Mouse (Mus musculus) neural tube, embryonic 15.5 days (tissue): Measurements from ENCODE around the gene Gm853. TPM values are rescaled to one million over a fixed set of nuclear protein-coding genes. Genes with fewer than 3 reads are reported as not detected.
"Not testable (repeated sequence)": the region's sequence is repeated elsewhere in the genome, so short reads cannot be mapped to it uniquely, and the experiment has no call there.

Experiments
- ATAC-seq: fragments of 200-750 bp; cut with Nextera tagmentation; 2 replicates; pipeline ENCODE4 v1.8.0; 2017; ENCODE audit warnings: mild to moderate bottlenecking, moderate TSS enrichment, moderate library complexity; ENCODE audit not compliant: low FRiP score
- H3K27ac ChIP-seq: fragments of 300-500 bp; sonication (generic); replicated peaks from 2 replicates; pipeline ENCODE4 v1.5.1; 2015; ENCODE audit warnings: mild to moderate bottlenecking, inconsistent platforms
- H3K27me3 ChIP-seq: fragments of 300-500 bp; sonication (generic); replicated peaks from 2 replicates; pipeline ENCODE4 v1.6.1; 2015; ENCODE audit warnings: inconsistent platforms
- H3K36me3 ChIP-seq: fragments of 300-500 bp; sonication (generic); 2 replicates; pipeline ENCODE4 v1.6.1; 2015; ENCODE audit warnings: inconsistent platforms
- H3K4me1 ChIP-seq: fragments of 300-500 bp; sonication (generic); 2 replicates; pipeline ENCODE4 v1.6.1; 2015; ENCODE audit warnings: inconsistent platforms
- H3K4me2 ChIP-seq: fragments of 300-500 bp; sonication (generic); 2 replicates; pipeline ENCODE4 v1.6.1; 2015; ENCODE audit warnings: inconsistent platforms, mild to moderate bottlenecking, moderate library complexity
- H3K4me3 ChIP-seq: fragments of 300-500 bp; sonication (generic); replicated peaks from 2 replicates; pipeline ENCODE4 v1.5.1; 2015; ENCODE audit warnings: mild to moderate bottlenecking, inconsistent platforms
- H3K9ac ChIP-seq: fragments of 300-500 bp; sonication (generic); replicated peaks from 2 replicates; pipeline ENCODE4 v1.6.1; 2015; ENCODE audit warnings: mild to moderate bottlenecking, inconsistent platforms
- H3K9me3 ChIP-seq: fragments of 300-500 bp; sonication (generic); replicated peaks from 2 replicates; pipeline ENCODE4 v1.6.1; 2016; ENCODE audit warnings: inconsistent platforms
- WGBS: fragments of 180-500 bp; shearing (Covaris S2); methylation state at CpG from one replicate; pipeline ENCODE4 v1.1.7; 2015; ENCODE audit warnings: mixed read lengths; 5-methylcytosine and 5-hydroxymethylcytosine counted together
- polyA plus RNA-seq: library from polyadenylated mRNA; unstranded; fragments of >200 nt; fragmentation: Nextera tagmentation; extraction: Ambion mirVana; gene quantifications from 2 replicates; pipeline ENCODE4 v1.2.1, GENCODE M21; 2015

Gene Gm853
- polyA plus RNA-seq, 1 experiment from 2014 or later: not detected

- no peaks in the 10 kb centered on the region for H3K4me1 ChIP-seq
- no peak overlapping the region for H3K4me3 ChIP-seq
- no peak overlapping the region for H3K9ac ChIP-seq
- ATAC-seq: no peak
- no peak overlapping the region for H3K4me2 ChIP-seq
- WGBS: 35% methylated on average over 7 of the region's 7 CpGs
- no peaks in the 10 kb centered on the region for H3K9me3 ChIP-seq
- H3K27me3 ChIP-seq: no peaks in the 10 kb centered on the region
- peaks cover 31% of the 10 kb centered on the region for H3K36me3 ChIP-seq
- H3K27ac ChIP-seq: no peak overlapping the region
These were observed 29.0 kb upstream of the Gm853 start for GRCm38 (mm10) chr4:130251172-130251705.

- Histone ChIP-seq H3K27me3 (no peaks in the 10 kb centered on the region), H3K36me3 (peaks cover 12% of the 10 kb centered on the region), H3K9me3 (no peaks in the 10 kb centered on the region), H3K9ac (no peak overlapping the region), H3K4me2 (no peak overlapping the region), H3K27ac (no peak overlapping the region), H3K4me3 (no peak overlapping the region), H3K4me1 (no peaks in the 10 kb centered on the region)
- WGBS: 50% methylated on average over 3 of the region's 3 CpGs
- no peak for ATAC-seq
These were observed 26.4 kb upstream of the Gm853 start for GRCm38 (mm10) chr4:130248636-130249035.

- Histone ChIP-seq H3K4me3 (no peak overlapping the region), H3K9me3 (no peaks in the 10 kb centered on the region), H3K27me3 (no peaks in the 10 kb centered on the region), H3K4me1 (no peaks in the 10 kb centered on the region), H3K9ac (no peak overlapping the region), H3K36me3 (0 out of 2 replicates have a peak, but pooled peaks cover 4% of the 10 kb centered on the region), H3K27ac (no peak overlapping the region), H3K4me2 (no peak overlapping the region)
- ATAC-seq: no peak
- WGBS: 4% methylated on average over 6 of the region's 6 CpGs
These were observed 23.9 kb upstream of the Gm853 start for GRCm38 (mm10) chr4:130246132-130246531.

GRCm38 (mm10) chr4:130244749-130245148 is 22.5 kb upstream of the Gm853 start:
- Histone ChIP-seq H3K4me1 (no peaks in the 10 kb centered on the region), H3K27ac (no peak overlapping the region), H3K4me2 (no peak overlapping the region), H3K9ac (no peak overlapping the region), H3K4me3 (no peak overlapping the region), H3K27me3 (no peaks in the 10 kb centered on the region), H3K9me3 (no peaks in the 10 kb centered on the region), H3K36me3 (no peaks in the 10 kb centered on the region)
- ATAC-seq: no peak
- 84% methylated on average over 8 of the region's 8 CpGs for WGBS

- H3K9me3 ChIP-seq, H3K4me2 ChIP-seq, H3K36me3 ChIP-seq, H3K9ac ChIP-seq, H3K27me3 ChIP-seq, H3K27ac ChIP-seq, H3K4me1 ChIP-seq, H3K4me3 ChIP-seq, ATAC-seq: not testable (repeated sequence)
- WGBS: 75% methylated on average over 1 of the region's 1 CpGs
These were observed 21.4 kb upstream of the Gm853 start for GRCm38 (mm10) chr4:130243621-130244020.

GRCm38 (mm10) chr4:130242956-130243355 is 20.8 kb upstream of the Gm853 start:
- WGBS: 96% methylated on average over 5 of the region's 5 CpGs
- no peaks in the 10 kb centered on the region for H3K27me3 ChIP-seq
- ATAC-seq: no peak
- H3K4me3 ChIP-seq: no peak overlapping the region
- H3K27ac ChIP-seq: no peak overlapping the region
- no peak overlapping the region for H3K4me2 ChIP-seq
- H3K36me3 ChIP-seq: no peaks in the 10 kb centered on the region
- no peaks in the 10 kb centered on the region for H3K4me1 ChIP-seq
- H3K9ac ChIP-seq: no peak overlapping the region
- no peaks in the 10 kb centered on the region for H3K9me3 ChIP-seq

GRCm38 (mm10) chr4:130240695-130241094 is 18.5 kb upstream of the Gm853 start:
- H3K4me3 ChIP-seq: no peak overlapping the region
- 36% methylated on average over 5 of the region's 5 CpGs for WGBS
- no peak overlapping the region for H3K9ac ChIP-seq
- H3K27ac ChIP-seq: no peak overlapping the region
- ATAC-seq: no peak
- no peak overlapping the region for H3K4me2 ChIP-seq
- no peaks in the 10 kb centered on the region for H3K4me1 ChIP-seq
- no peaks in the 10 kb centered on the region for H3K27me3 ChIP-seq
- H3K36me3 ChIP-seq: no peaks in the 10 kb centered on the region
- no peaks in the 10 kb centered on the region for H3K9me3 ChIP-seq

- ATAC-seq: no peak
- 61% methylated on average over 4 of the region's 4 CpGs for WGBS
- Histone ChIP-seq H3K9ac (no peak overlapping the region), H3K27me3 (no peaks in the 10 kb centered on the region), H3K27ac (no peak overlapping the region), H3K4me2 (no peak overlapping the region), H3K9me3 (no peaks in the 10 kb centered on the region), H3K36me3 (no peaks in the 10 kb centered on the region), H3K4me1 (no peaks in the 10 kb centered on the region), H3K4me3 (no peak overlapping the region)
These were observed 15.4 kb upstream of the Gm853 start for GRCm38 (mm10) chr4:130237607-130238006.

- WGBS: 34% methylated on average over 8 of the region's 8 CpGs
- H3K36me3 ChIP-seq: no peaks in the 10 kb centered on the region
- no peak for ATAC-seq
These were observed 14.2 kb upstream of the Gm853 start for GRCm38 (mm10) chr4:130236361-130236760.

GRCm38 (mm10) chr4:130224071-130224470 is 1.9 kb upstream of the Gm853 start:
- ATAC-seq: no peak
- Histone ChIP-seq H3K36me3 (no peaks in the 10 kb centered on the region), H3K4me2 (no peak overlapping the region), H3K4me1 (no peaks in the 10 kb centered on the region), H3K27me3 (no peaks in the 10 kb centered on the region), H3K9ac (no peak overlapping the region), H3K9me3 (no peaks in the 10 kb centered on the region), H3K27ac (no peak overlapping the region), H3K4me3 (no peak overlapping the region)

More at GRCm38 (mm10) chr4:130236361-130236760, 14.2 kb upstream of the Gm853 start:
- Histone ChIP-seq H3K9me3 (no peaks in the 10 kb centered on the region), H3K4me2 (no peak overlapping the region), H3K4me3 (no peak overlapping the region), H3K27me3 (no peaks in the 10 kb centered on the region), H3K4me1 (no peaks in the 10 kb centered on the region), H3K27ac (no peak overlapping the region), H3K9ac (no peak overlapping the region)

GRCm38 (mm10) chr4:130220176-130220575 is 2.0 kb downstream of the Gm853 start:
- H3K4me3 ChIP-seq: no peak overlapping the region
- H3K4me2 ChIP-seq: no peak overlapping the region
- 80% methylated on average over 9 of the region's 9 CpGs for WGBS
- no peaks in the 10 kb centered on the region for H3K4me1 ChIP-seq
- no peaks in the 10 kb centered on the region for H3K27me3 ChIP-seq
- H3K27ac ChIP-seq: no peak overlapping the region
- no peak overlapping the region for H3K9ac ChIP-seq
- H3K9me3 ChIP-seq: no peaks in the 10 kb centered on the region
- no peaks in the 10 kb centered on the region for H3K36me3 ChIP-seq
- no peak for ATAC-seq

- H3K4me1 ChIP-seq: no peaks in the 10 kb centered on the region
- H3K4me3 ChIP-seq: no peak overlapping the region
- no peak overlapping the region for H3K4me2 ChIP-seq
- H3K27ac ChIP-seq: no peak overlapping the region
- no peak overlapping the region for H3K9ac ChIP-seq
- no peak for ATAC-seq
- no peaks in the 10 kb centered on the region for H3K36me3 ChIP-seq
- 92% methylated on average over 8 of the region's 8 CpGs for WGBS
- H3K27me3 ChIP-seq: 0 out of 2 replicates have a peak, but pooled peaks cover 4% of the 10 kb centered on the region
- no peaks in the 10 kb centered on the region for H3K9me3 ChIP-seq
These were observed 6.8 kb downstream of the Gm853 start for GRCm38 (mm10) chr4:130215392-130215791.

- no peaks in the 10 kb centered on the region for H3K4me1 ChIP-seq
- H3K9me3 ChIP-seq: no peaks in the 10 kb centered on the region
- H3K4me3 ChIP-seq: no peak overlapping the region
- 0 out of 2 replicates have a peak, but pooled peaks cover 4% of the 10 kb centered on the region for H3K27me3 ChIP-seq
- ATAC-seq: no peak
- no peak overlapping the region for H3K27ac ChIP-seq
- no peak overlapping the region for H3K9ac ChIP-seq
- H3K4me2 ChIP-seq: no peak overlapping the region
- 81% methylated on average over 10 of the region's 10 CpGs for WGBS
- no peaks in the 10 kb centered on the region for H3K36me3 ChIP-seq
These were observed 8.3 kb downstream of the Gm853 start for GRCm38 (mm10) chr4:130213857-130214256.
